Mouse (Mus musculus): ENCODE results near the gene Sirpa. TPM values are rescaled to one million over a fixed set of nuclear protein-coding genes. Genes with fewer than 3 reads are reported as not detected.

Sirpa gene
- polyA plus RNA-seq, 1 experiment from 2014 or later = 27.8 TPM

DNA sequence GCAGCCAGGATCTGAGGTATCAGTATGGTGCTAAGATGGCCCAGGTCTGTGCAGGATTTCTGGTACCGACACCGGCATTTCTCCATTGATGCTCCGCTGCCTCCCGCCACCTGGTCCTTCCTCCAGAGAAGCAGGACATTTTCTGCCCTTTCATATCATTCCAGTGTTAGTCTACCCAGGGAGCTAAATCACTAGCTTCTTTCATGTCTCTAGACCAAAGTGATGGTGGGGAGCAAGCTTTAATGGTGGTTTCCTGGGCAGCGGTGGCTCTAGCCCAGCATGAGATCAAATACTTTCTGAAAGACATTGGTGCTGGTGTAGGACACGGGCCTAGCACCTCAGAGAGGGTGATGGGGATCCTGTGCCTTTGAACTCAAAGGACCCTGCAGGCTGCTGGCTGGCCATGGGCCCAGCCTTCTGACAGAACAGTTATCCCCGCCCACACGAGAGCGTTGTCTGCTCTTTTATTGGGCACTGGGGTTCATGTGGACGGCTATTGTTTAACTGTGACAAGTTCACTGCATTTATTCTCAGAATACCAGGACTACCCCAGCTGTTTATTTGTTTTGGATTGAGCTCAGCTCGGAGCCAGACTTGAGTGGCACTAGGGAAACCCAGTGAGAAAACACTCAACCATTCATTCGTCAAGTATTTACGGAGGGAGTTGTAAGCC is 31.7 kb downstream of the Sirpa start:
- H3K27ac ChIP-seq (ENCODE audit: low read length) = no peak overlapping the region
- H3K27me3 ChIP-seq (ENCODE audit: control insufficient read depth, insufficient read depth, low read depth, low read length) = no peaks in the 10 kb centered on the region
- no peak overlapping the region for H3K4me3 ChIP-seq (ENCODE audit: low read depth, low read length)
- no peak for ATAC-seq (ENCODE audit: low read depth)
- 73% methylated on average over 13 of the region's 13 CpGs for WGBS (ENCODE audit: insufficient replicate concordance)
- H3K9ac ChIP-seq (ENCODE audit: low read depth, low read length) = no peak overlapping the region
- H3K4me1 ChIP-seq (ENCODE audit: control insufficient read depth, low read depth, low read length) = no peaks in the 10 kb centered on the region
- H3K36me3 ChIP-seq (ENCODE audit: control insufficient read depth, insufficient read depth) = no peaks in the 10 kb centered on the region
- no peaks in the 10 kb centered on the region for H3K9me3 ChIP-seq (replicated peaks; ENCODE audit: control insufficient read depth, low read length)
- H3K4me2 ChIP-seq (ENCODE audit: low read depth, low read length) = no peak overlapping the region

DNA sequence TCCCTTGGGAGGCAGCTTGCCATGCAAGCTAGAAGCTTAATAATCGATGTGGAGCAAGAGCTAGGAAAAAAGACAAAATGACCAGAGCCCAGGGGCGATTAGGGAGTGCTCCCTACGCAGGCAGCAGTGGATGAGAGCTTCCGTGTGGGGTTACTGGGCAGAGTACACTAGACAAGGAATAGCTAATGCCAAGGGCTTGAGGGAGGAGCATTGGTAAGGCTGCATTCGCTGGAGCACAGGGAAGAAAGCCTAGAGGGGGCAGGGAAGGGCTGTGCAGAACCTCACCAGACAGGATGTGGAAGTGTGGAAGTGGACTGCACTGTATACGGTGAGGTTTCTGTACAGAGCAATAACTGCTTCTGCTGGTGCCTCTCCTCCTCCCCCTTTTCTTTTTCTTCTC is 32.3 kb downstream of the Sirpa start:
- H3K9me3 ChIP-seq (replicated peaks; ENCODE audit: control insufficient read depth, low read length) = no peaks in the 10 kb centered on the region
- no peaks in the 10 kb centered on the region for H3K27me3 ChIP-seq (ENCODE audit: control insufficient read depth, insufficient read depth, low read depth, low read length)
- H3K36me3 ChIP-seq (ENCODE audit: control insufficient read depth, insufficient read depth) = no peaks in the 10 kb centered on the region; the same call in 1 of the 2 replicates
- H3K27ac ChIP-seq (ENCODE audit: low read length) = no peak overlapping the region
- ATAC-seq (ENCODE audit: low read depth) = no peak
- H3K4me1 ChIP-seq (ENCODE audit: control insufficient read depth, low read depth, low read length) = no peaks in the 10 kb centered on the region
- no peak overlapping the region for H3K9ac ChIP-seq (ENCODE audit: low read depth, low read length)
- no peak overlapping the region for H3K4me2 ChIP-seq (ENCODE audit: low read depth, low read length)
- H3K4me3 ChIP-seq (ENCODE audit: low read depth, low read length) = no peak overlapping the region
- WGBS (ENCODE audit: insufficient replicate concordance) = 55% methylated on average over 6 of the region's 6 CpGs

DNA sequence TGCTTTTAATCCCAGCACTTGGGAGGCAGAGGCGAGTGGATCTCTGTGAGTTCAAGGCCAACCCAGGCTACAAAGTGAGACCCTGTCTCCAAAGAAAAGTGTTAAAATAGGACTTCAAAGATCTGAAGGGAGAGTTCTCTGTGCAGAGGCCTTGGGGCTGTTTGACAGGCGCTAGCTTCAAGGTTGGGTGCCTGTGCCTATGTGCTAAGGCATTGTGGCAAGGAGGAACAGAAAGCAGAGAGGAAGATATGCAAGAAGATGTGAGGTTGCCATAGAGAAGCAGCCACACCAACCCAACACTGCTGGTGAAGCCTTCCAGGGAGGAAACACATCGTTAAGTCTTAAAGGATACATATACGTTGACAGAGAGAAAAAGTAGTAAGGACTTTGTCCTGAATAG is 33.2 kb downstream of the Sirpa start:
- Histone ChIP-seq H3K27me3 (ENCODE audit: control insufficient read depth, insufficient read depth, low read depth, low read length) (no peaks in the 10 kb centered on the region), H3K4me2 (ENCODE audit: low read depth, low read length) (no peak overlapping the region), H3K27ac (ENCODE audit: low read length) (no peak overlapping the region), H3K9ac (ENCODE audit: low read depth, low read length) (no peak overlapping the region), H3K4me3 (ENCODE audit: low read depth, low read length) (no peak overlapping the region), H3K36me3 (ENCODE audit: control insufficient read depth, insufficient read depth) (no peaks in the 10 kb centered on the region; the same call in 1 of the 2 replicates), H3K4me1 (ENCODE audit: control insufficient read depth, low read depth, low read length) (no peaks in the 10 kb centered on the region), H3K9me3 (replicated peaks; ENCODE audit: control insufficient read depth, low read length) (no peaks in the 10 kb centered on the region)
- no peak for ATAC-seq (ENCODE audit: low read depth)
- 63% methylated on average over 4 of the region's 4 CpGs for WGBS (ENCODE audit: insufficient replicate concordance)

DNA sequence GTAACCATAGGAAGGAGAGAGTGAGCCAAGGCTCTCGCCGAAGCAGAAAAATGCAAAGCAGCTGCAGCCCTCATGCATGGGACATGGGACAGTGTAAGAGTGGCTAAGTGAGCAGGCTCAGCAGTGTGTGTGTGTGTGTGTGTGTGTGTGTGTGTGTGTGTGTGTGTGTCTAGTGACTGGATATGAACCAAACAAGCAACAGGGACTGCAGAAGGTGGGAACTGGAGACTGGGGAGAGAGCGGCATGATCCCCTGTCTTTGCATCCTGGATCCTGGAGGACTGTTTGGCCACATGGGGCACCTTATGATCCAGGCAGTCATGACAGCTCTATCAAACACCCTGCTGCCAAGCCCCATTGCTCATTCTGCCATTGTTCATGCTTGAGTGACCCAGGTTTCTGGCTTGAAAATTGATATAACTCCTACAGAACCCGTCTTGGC is 34.0 kb downstream of the Sirpa start:
- no peaks in the 10 kb centered on the region for H3K27me3 ChIP-seq (ENCODE audit: control insufficient read depth, insufficient read depth, low read depth, low read length)
- no peak for ATAC-seq (ENCODE audit: low read depth)
- 79% methylated on average over 4 of the region's 4 CpGs for WGBS (ENCODE audit: insufficient replicate concordance)

DNA sequence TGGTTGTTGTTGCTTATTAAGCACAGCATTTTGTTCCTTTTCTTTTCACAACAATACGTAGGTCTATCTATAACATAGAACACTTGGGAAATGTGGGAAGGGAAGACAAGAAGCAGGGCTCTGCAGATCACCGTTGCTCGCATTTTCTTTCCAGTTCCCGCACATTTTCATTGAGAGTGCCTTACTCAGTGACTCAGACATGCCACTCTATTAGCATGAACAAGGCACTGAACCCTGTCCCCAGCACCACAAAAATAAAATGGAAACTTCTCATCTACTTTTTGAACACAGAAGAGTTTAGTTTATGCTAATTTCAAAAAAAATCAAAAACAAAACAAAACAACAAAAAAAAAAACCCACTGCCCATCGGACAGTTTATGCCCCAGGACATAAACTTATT is 34.5 kb downstream of the Sirpa start:
- Histone ChIP-seq H3K36me3 (ENCODE audit: control insufficient read depth, insufficient read depth) (no peaks in the 10 kb centered on the region; the same call in 1 of the 2 replicates), H3K27me3 (ENCODE audit: control insufficient read depth, insufficient read depth, low read depth, low read length) (no peaks in the 10 kb centered on the region), H3K9me3 (replicated peaks; ENCODE audit: control insufficient read depth, low read length) (no peaks in the 10 kb centered on the region), H3K9ac (ENCODE audit: low read depth, low read length) (no peak overlapping the region), H3K4me1 (ENCODE audit: control insufficient read depth, low read depth, low read length) (no peaks in the 10 kb centered on the region), H3K4me3 (ENCODE audit: low read depth, low read length) (no peak overlapping the region), H3K4me2 (ENCODE audit: low read depth, low read length) (no peak overlapping the region), H3K27ac (ENCODE audit: low read length) (no peak overlapping the region)
- 75% methylated on average over 5 of the region's 5 CpGs for WGBS (ENCODE audit: insufficient replicate concordance)
- no peak for ATAC-seq (ENCODE audit: low read depth)

More for the DNA sequence above, 34.0 kb downstream of the Sirpa start:
- no peak overlapping the region for H3K4me2 ChIP-seq (ENCODE audit: low read depth, low read length)
- H3K36me3 ChIP-seq (ENCODE audit: control insufficient read depth, insufficient read depth) = no peaks in the 10 kb centered on the region; the same call in 1 of the 2 replicates
- no peak overlapping the region for H3K4me3 ChIP-seq (ENCODE audit: low read depth, low read length)
- H3K27ac ChIP-seq (ENCODE audit: low read length) = no peak overlapping the region
- no peaks in the 10 kb centered on the region for H3K4me1 ChIP-seq (ENCODE audit: control insufficient read depth, low read depth, low read length)
- no peaks in the 10 kb centered on the region for H3K9me3 ChIP-seq (replicated peaks; ENCODE audit: control insufficient read depth, low read length)
- no peak overlapping the region for H3K9ac ChIP-seq (ENCODE audit: low read depth, low read length)

DNA sequence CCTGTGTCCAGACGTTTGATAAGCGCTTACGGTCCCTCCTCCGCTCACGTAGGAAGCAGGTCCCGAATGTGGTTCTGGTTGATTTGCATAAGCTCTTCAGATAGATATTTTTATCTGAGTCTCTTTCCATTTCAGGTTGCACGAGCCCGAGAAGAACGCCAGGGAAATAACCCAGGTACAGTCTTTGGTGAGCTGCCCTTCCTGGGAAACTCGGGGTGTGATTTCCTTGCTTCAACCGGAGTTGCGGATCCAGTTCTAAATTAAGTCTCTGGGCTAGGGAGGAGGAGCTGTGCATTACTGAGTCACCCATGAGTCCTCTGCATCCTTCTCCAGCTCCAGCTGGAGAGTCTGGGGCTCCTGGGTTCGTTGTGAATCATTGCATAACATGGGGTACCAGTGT is 35.2 kb downstream of the Sirpa start:
- H3K4me2 ChIP-seq (ENCODE audit: low read depth, low read length) = no peak overlapping the region
- 74% methylated on average over 13 of the region's 13 CpGs for WGBS (ENCODE audit: insufficient replicate concordance)
- no peaks in the 10 kb centered on the region for H3K27me3 ChIP-seq (ENCODE audit: control insufficient read depth, insufficient read depth, low read depth, low read length)
- no peak overlapping the region for H3K4me3 ChIP-seq (ENCODE audit: low read depth, low read length)
- no peak overlapping the region for H3K9ac ChIP-seq (ENCODE audit: low read depth, low read length)
- H3K9me3 ChIP-seq (replicated peaks; ENCODE audit: control insufficient read depth, low read length) = no peaks in the 10 kb centered on the region
- H3K36me3 ChIP-seq (ENCODE audit: control insufficient read depth, insufficient read depth) = no peaks in the 10 kb centered on the region; the same call in 1 of the 2 replicates
- ATAC-seq (ENCODE audit: low read depth) = no peak
- no peaks in the 10 kb centered on the region for H3K4me1 ChIP-seq (ENCODE audit: control insufficient read depth, low read depth, low read length)
- no peak overlapping the region for H3K27ac ChIP-seq (ENCODE audit: low read length)

DNA sequence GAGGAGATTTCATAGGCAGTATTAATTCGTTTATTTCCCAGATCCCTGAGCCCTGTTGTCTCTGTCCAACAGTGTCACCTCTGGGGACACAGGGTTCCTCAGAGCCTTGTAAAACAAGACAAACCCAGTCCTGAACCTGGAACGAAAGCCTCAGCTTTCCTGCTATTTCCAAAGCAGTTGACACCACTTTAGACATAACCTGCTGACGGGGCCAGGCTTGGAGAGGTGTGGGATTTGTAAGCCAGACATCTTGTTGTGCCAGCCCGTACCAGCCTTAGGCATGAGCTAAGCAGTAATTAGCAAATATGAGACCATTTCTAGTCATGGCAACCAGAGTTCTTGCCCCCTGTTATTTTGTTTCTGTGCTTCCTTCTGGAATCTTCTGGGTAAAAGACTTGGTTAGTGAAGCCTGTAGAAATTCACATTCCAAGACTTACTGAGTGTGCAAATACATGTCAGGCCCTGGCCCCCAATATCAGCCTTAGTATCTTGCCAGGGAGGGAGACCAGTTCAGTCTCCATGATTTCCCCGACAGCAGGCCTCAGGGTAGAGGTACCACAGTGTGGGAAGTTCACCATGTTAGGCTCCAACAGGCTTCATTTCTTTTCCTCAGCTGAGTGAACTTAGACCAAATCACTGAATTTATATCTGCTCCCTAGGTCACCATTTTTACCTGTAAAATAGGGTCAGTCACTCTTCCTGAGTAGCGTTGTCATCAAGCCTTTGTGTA is 36.0 kb downstream of the Sirpa start:
- ATAC-seq (ENCODE audit: low read depth) = no peak
- no peaks in the 10 kb centered on the region for H3K9me3 ChIP-seq (replicated peaks; ENCODE audit: control insufficient read depth, low read length)
- WGBS (ENCODE audit: insufficient replicate concordance) = 63% methylated on average over 6 of the region's 6 CpGs
- no peak overlapping the region for H3K4me3 ChIP-seq (ENCODE audit: low read depth, low read length)
- H3K27ac ChIP-seq (ENCODE audit: low read length) = no peak overlapping the region
- H3K27me3 ChIP-seq (ENCODE audit: control insufficient read depth, insufficient read depth, low read depth, low read length) = no peaks in the 10 kb centered on the region
- H3K4me1 ChIP-seq (ENCODE audit: control insufficient read depth, low read depth, low read length) = no peaks in the 10 kb centered on the region
- no peaks in the 10 kb centered on the region; the same call in 1 of the 2 replicates for H3K36me3 ChIP-seq (ENCODE audit: control insufficient read depth, insufficient read depth)
- H3K4me2 ChIP-seq (ENCODE audit: low read depth, low read length) = no peak overlapping the region
- H3K9ac ChIP-seq (ENCODE audit: low read depth, low read length) = no peak overlapping the region

DNA sequence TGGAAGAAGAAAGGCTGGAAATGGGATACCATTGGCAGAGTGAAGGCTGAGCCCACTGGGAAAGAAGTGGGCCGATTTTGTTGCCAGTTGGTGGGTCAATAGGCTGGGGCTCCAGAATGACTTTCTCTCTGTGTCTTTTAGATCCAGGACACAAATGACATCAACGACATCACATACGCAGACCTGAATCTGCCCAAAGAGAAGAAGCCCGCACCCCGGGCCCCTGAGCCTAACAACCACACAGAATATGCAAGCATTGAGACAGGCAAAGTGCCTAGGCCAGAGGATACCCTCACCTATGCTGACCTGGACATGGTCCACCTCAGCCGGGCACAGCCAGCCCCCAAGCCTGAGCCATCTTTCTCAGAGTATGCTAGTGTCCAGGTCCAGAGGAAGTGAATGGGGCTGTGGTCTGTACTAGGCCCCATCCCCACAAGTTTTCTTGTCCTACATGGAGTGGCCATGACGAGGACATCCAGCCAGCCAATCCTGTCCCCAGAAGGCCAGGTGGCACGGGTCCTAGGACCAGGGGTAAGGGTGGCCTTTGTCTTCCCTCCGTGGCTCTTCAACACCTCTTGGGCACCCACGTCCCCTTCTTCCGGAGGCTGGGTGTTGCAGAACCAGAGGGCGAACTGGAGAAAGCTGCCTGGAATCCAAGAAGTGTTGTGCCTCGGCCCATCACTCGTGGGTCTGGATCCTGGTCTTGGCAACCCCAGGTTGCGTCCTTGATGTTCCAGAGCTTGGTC is 37.3 kb downstream of the Sirpa start:
- Histone ChIP-seq H3K4me1 (ENCODE audit: control insufficient read depth, low read depth, low read length) (no peaks in the 10 kb centered on the region), H3K9me3 (replicated peaks; ENCODE audit: control insufficient read depth, low read length) (no peaks in the 10 kb centered on the region), H3K36me3 (ENCODE audit: control insufficient read depth, insufficient read depth) (no peaks in the 10 kb centered on the region; the same call in 1 of the 2 replicates), H3K4me3 (ENCODE audit: low read depth, low read length) (no peak overlapping the region), H3K4me2 (ENCODE audit: low read depth, low read length) (no peak overlapping the region), H3K27ac (ENCODE audit: low read length) (no peak overlapping the region), H3K27me3 (ENCODE audit: control insufficient read depth, insufficient read depth, low read depth, low read length) (no peaks in the 10 kb centered on the region), H3K9ac (ENCODE audit: low read depth, low read length) (no peak overlapping the region)
- no peak for ATAC-seq (ENCODE audit: low read depth)
- WGBS (ENCODE audit: insufficient replicate concordance) = 69% methylated on average over 15 of the region's 15 CpGs

DNA sequence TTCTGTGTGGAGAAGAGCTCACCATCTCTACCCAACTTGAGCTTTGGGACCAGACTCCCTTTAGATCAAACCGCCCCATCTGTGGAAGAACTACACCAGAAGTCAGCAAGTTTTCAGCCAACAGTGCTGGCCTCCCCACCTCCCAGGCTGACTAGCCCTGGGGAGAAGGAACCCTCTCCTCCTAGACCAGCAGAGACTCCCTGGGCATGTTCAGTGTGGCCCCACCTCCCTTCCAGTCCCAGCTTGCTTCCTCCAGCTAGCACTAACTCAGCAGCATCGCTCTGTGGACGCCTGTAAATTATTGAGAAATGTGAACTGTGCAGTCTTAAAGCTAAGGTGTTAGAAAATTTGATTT is 37.9 kb downstream of the Sirpa start:
- 58% methylated on average over 3 of the region's 3 CpGs for WGBS (ENCODE audit: insufficient replicate concordance)
- no peak overlapping the region for H3K9ac ChIP-seq (ENCODE audit: low read depth, low read length)
- no peaks in the 10 kb centered on the region for H3K9me3 ChIP-seq (replicated peaks; ENCODE audit: control insufficient read depth, low read length)

More for the DNA sequence above, 37.9 kb downstream of the Sirpa start:
- Histone ChIP-seq H3K27ac (ENCODE audit: low read length) (no peak overlapping the region), H3K4me2 (ENCODE audit: low read depth, low read length) (no peak overlapping the region), H3K4me1 (ENCODE audit: control insufficient read depth, low read depth, low read length) (no peaks in the 10 kb centered on the region), H3K27me3 (ENCODE audit: control insufficient read depth, insufficient read depth, low read depth, low read length) (no peaks in the 10 kb centered on the region), H3K36me3 (ENCODE audit: control insufficient read depth, insufficient read depth) (no peaks in the 10 kb centered on the region; the same call in 1 of the 2 replicates), H3K4me3 (ENCODE audit: low read depth, low read length) (no peak overlapping the region)
- no peak for ATAC-seq (ENCODE audit: low read depth)

All from liver, embryonic 16.5 days (tissue).